Mouse (Mus musculus): Measurements from ENCODE around the gene Lyrm7.
"Not testable (repeated sequence)": the region's sequence is repeated elsewhere in the genome, so short reads cannot be mapped to it uniquely, and the experiment has no call there.

Gene Lyrm7

DNA sequence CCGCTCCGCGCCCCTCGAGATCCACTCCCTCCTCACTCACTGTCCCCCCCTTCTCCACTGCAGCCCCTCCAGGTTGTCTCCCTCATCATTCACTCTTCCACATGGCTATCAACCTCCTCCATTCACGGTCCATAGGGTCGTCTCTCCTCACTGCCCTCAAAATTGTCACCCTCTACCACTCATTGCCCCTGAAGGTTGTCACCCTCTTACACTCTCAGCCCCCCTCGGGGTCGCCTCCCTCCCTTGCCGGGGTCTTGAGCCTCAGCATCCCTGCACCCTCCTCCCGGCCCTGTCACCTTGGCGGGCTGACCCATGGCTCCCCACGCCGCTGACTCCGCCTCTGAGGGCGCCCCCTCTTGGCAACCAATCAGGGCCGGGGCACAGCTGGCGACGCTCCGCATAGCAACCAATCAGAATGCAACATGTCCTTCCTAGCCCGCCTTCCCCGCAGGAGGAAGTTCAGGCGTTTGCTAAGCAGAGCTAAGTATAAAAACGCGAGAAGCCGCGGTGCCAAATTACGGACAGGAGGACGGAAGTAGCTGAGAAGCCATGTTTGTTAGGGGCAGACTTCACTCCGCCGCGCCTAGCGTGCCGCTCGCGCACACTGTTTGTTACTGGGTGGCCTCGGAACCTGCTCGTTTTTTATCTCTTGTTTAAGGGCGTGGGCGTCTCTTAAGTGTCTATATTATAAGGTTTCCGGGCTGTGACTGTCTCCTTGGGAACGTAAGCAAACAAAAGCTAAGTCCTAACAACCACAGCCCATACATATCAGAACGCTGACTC is at the start of gene Lyrm7:
Lyrm7 (minus strand) TSS at position 661 of the 783 bp plus-strand sequence.
- DNase-seq (ENCODE audit: low spot score), result peak; percentile 98

GRCm38 (mm10) chr11:54910081-54910665 is 49.5 kb upstream of the Lyrm7 start:
- no peak for DNase-seq (ENCODE audit: low spot score)

DNA sequence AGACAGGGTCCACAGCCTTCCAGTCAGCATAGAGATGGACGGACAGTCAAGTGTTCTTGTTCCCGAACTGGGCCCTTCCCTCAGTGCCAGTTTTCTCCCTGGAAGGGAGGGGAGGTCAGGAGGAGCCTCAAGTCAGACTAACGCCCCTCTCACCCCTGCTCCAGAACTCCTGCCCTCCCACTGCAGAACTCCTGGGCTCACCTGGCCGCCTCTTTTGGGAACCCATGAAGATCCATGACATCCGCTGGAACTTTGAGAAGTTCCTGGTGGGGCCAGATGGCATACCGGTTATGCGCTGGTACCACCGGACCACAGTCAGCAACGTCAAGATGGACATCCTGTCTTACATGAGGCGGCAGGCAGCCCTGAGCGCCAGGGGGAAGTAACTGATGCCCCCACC is 48.6 kb upstream of the Lyrm7 start:
- DNase-seq (ENCODE audit: low spot score), result no peak

DNA sequence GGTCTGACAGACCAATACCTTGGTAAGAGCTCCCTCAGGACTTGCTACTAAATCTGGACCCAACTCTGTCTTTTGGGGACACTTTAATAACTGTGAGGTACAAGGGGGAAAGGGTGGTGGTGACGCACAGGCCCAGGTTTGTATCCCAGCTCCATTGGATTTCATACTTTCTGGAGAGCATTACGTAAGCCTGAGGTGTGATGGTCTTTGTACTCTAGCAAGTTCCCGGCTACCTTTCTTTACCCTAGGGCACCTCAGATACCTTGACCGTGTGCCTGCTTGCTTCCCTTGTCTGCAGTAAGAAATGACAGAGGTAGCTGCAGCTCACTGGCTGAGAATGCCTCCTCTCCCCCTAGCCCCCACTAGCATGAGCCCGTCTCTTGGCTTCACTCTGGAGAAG is 46.5 kb upstream of the Lyrm7 start:
- no peak for DNase-seq (ENCODE audit: low spot score)

DNA sequence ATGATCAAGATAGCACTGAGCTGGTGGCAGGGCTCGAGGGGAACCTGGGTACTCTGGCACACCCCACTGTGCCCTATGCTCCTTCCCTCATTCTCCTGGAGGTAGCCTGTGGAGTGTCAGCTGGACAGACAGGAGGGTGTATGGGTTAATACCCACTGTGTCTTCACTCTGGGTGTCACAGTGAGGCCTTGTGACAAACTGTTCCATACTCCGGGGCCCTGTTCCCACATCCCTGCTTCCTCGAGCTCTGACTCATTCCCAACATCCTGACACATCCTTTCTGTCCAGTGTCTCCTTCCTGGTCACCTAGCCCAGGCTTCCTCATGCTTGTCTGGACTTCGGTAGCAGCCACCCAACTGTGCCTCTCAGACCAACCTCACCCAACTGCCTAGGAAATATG is 45.8 kb upstream of the Lyrm7 start:
- DNase-seq (ENCODE audit: low spot score), result no peak

- no peak for DNase-seq (ENCODE audit: low spot score)
Observed at GRCm38 (mm10) chr11:54905931-54906330, 45.2 kb upstream of the Lyrm7 start.

- DNase-seq (ENCODE audit: low spot score), result no peak
Observed at GRCm38 (mm10) chr11:54905086-54905485, 44.4 kb upstream of the Lyrm7 start.

- peak; percentile 31 for DNase-seq (ENCODE audit: low spot score)
Observed at GRCm38 (mm10) chr11:54903940-54904706, 43.4 kb upstream of the Lyrm7 start.

DNA sequence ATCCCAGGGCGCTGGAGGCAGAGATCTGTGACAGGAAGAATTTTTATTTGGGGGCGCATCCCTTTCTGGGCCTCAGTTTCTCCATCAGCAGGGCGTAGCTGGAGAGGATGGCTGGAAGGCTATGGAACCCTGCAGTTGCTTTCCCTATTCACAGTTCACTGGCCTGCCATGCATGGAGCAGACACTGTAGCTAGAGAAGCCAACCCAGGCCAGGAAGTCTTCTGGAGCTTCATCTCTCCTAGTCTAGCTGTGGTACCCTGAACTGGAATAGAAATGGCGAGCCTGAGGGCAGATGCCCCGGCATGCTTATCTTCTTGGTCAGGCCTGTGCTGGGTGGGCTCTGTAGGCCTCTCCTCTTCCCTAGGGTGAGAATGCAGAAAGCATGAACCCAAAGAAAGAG is 42.6 kb upstream of the Lyrm7 start:
- DNase-seq (ENCODE audit: low spot score), result no peak

- DNase-seq (ENCODE audit: low spot score), result peak; percentile 79
Observed at GRCm38 (mm10) chr11:54902333-54903323, 41.9 kb upstream of the Lyrm7 start, which contains the start of gene Gpx3. Gpx3 (plus strand) TSS chr11:54902453.

DNA sequence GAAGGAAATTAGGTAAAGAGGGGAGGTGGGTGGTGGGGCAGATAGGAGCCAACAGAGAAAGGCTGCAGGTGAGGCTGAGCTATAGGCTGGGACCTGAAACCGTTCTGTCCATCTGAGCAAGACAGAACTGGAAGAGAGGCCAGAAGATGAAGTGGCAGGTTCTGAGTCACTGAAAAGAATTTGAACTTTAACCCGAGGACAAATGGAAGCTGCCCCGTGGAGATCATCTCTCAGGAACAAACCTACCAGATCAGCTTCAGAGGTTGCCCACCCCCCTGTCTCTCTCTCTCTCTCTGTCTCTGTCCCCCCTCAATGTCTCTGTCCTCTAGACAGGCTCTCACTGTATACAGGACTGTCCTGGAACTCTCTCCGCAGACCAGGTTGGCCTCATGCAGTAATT is 38.9 kb upstream of the Lyrm7 start:
- no peak for DNase-seq (ENCODE audit: low spot score)

DNA sequence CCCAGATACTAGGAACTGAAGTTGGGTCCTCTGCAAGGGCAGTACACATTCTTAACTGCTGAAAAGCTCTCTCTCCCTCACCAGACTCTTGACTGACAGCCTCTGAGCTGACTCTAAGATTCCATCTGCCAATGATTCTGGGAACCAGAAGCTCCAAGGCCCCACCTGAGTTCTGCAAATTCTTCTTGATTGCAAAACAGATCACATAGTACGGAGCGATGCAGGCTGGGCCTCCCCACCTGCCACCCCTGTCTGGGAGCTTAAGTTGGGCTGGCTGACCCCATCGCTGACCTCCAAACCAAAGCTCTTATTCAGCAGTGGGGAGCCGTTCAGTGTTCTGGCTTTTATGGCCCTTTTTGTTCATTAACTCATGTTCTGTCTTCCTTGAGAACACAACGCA is 36.8 kb upstream of the Lyrm7 start:
- no peak for DNase-seq (ENCODE audit: low spot score)

DNA sequence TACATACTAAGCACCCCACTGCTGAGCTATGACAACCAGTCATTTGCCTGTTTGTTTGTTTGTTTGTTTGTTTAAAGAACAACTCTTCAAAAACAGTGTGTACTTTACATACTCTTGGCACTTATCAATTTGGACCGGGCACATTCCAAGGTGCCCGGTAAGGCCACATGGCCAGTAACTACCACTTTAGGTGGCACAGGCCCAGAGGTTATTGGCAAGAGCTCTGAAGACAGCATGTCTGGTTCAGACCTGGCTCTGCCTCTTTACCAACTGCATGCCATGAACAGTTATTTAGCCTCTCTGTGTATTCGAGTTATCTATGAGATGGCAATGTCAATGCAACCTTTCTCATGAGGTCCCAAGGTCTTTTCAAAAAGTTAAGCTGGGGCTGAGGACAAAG is 35.9 kb upstream of the Lyrm7 start:
- not testable (repeated sequence) for DNase-seq (ENCODE audit: low spot score)

DNA sequence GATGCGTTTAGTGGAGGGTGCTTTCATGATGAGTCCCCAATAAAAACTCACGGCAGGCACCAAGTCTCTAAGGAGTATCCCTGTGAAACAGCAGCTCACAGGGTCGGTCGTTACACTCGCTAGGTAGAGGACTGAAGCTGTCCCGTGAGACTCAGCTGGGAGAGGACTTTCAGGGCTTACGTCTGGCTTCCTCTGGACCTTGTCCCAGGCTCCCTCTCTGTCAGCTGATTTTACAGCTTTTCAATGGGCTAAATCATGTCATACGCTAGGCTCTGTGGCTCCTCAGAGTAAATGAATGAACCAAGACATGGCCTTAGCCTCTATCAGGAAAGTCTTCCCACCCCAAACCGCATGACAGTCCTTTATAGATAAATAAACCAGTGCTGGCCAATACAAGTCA is 33.9 kb upstream of the Lyrm7 start:
- DNase-seq (ENCODE audit: low spot score), result no peak

DNA sequence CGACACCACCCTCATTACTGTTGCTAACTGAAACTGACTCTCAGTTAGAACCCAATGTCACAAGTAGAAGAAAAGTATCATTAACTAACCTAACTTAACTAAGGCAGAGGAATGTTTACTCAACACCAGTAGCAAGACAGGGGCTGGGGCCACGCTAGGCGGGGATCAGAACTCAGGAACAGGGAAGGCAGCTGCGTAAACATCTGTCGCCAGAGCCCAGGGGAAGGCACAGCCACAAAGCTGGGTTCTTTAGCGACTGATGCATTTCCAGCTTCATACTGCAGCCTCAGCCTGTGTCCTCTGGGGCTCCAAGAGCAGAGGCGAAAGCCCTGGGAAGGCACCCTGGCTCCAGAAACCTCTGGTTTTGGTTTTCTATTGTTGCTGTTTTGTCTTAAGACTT is 31.4 kb upstream of the Lyrm7 start:
- no peak for DNase-seq (ENCODE audit: low spot score)

- DNase-seq (ENCODE audit: low spot score), result no peak
Observed at GRCm38 (mm10) chr11:54891341-54891740, 30.6 kb upstream of the Lyrm7 start.

DNA sequence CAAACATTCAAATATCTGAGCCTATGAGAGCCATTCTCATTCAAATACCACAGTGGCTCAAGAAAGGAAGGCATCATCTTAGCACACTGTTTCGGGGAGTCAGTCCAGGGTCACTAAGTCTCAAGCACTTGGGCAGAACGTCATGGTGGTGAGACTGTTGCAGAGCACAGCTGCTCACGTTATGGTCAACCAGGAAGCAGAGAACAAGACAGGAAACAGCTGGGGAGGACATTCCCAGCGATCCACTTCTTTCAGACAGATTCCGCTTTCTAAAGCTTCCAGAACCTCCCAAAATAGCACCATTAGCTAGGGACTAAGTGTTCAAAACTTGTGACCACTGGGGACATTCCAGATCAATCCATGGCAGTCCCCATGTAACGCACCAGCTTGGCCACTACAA is 27.2 kb upstream of the Lyrm7 start:
- no peak for DNase-seq (ENCODE audit: low spot score)

DNA sequence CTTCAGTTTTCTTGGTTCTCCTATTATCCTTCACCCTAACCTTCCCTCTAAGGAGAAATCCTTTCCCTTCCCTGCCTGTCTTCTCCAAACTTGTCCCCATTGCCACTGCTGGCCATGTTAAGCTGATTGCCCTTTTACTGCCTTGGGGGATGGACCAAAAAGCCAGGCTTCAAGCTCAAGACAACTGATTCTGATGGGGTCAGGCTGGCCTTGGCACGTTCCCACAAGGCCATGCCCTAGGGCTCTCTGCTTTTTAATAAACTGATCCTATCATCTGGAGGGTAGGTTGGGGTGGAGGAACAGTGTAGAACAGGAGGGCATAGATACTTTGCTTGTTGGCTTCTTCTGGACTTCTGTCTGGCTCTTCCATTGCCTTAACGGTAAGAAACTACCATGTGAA is 24.7 kb upstream of the Lyrm7 start:
- DNase-seq (ENCODE audit: low spot score), result no peak

DNA sequence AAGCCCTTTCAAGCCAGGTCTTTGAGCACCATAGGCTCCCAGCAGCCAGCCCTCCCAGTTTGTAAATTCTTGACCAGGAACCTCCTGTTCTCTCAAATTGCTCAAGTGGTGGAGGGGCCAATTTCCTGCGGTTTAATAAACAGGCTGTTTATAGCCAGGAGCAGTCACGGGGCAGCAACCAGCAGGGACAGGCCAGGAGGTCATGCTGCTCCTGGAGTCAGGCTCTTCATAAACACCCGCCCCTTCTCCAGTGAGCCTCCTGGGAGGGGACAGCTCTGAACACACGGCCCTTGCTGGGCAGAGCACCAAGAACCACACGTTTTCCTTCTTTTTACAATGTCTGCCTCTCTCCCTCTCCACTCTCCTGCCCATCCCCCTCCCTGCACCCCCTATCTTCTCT is 24.2 kb upstream of the Lyrm7 start:
- no peak for DNase-seq (ENCODE audit: low spot score)

- DNase-seq (ENCODE audit: low spot score), result no peak
Observed at GRCm38 (mm10) chr11:54884197-54884828, 23.6 kb upstream of the Lyrm7 start.

DNA sequence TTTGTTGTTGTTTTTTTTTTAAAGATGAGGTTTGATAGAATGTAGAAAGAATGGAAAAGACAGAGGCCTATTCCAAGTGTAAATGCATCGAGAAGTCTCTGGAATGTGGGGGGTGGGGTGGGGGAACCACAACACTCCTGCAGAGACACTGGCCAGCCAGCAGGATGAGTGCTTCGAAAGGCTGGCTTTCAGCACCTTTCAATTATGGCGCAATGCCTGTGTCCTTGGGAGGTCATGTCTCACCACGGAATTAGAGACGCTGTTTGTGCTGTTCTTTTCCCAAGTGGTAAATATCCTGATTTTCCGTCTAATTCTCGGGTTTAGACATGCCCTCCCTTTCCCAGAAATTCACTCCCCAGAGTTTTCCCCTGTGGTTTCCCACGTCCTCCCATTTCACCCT is 22.0 kb upstream of the Lyrm7 start:
- no peak for DNase-seq (ENCODE audit: low spot score)

Data from retina, embryonic 14.5 days (tissue).